Mouse (Mus musculus) ES-Bruce4 (cell line): Measurements from ENCODE around the gene Gng11. TPM values are rescaled to one million over a fixed set of nuclear protein-coding genes. Genes with fewer than 3 reads are reported as not detected.

Experiments
- H3K27ac ChIP-seq: 2 replicates; pipeline ENCODE4 v1.5.1; 2012; ENCODE audit warnings: low read length, inconsistent platforms; ENCODE audit not compliant: insufficient read depth
- H3K27me3 ChIP-seq: 2 replicates; pipeline ENCODE4 v1.6.1; 2012; ENCODE audit warnings: mild to moderate bottlenecking, low read length, inconsistent platforms; ENCODE audit not compliant: control insufficient read depth, poor library complexity, insufficient read depth, severe bottlenecking
- H3K36me3 ChIP-seq: 2 replicates; pipeline ENCODE4 v1.6.1; 2012; ENCODE audit warnings: inconsistent platforms, mild to moderate bottlenecking, low read length, moderate library complexity; ENCODE audit not compliant: control insufficient read depth, poor library complexity, insufficient read depth, severe bottlenecking
- H3K4me1 ChIP-seq: one replicate; pipeline ENCODE4 v1.8.1; 2011; ENCODE audit warnings: low read length; ENCODE audit not compliant: control insufficient read depth, insufficient read depth
- H3K4me3 ChIP-seq: 2 replicates; pipeline ENCODE4 v1.5.1; 2011; ENCODE audit warnings: low read depth, mild to moderate bottlenecking, low read length
- H3K9ac ChIP-seq: 2 replicates; pipeline ENCODE4 v1.6.1; 2012; ENCODE audit warnings: low read depth, mild to moderate bottlenecking, inconsistent platforms; ENCODE audit not compliant: poor library complexity, severe bottlenecking
- H3K9me3 ChIP-seq: replicated peaks from 2 replicates; pipeline ENCODE4 v1.6.1; 2012; ENCODE audit warnings: mild to moderate bottlenecking, low read length, inconsistent platforms; ENCODE audit not compliant: control insufficient read depth, poor library complexity, insufficient read depth, severe bottlenecking
- CTCF ChIP-seq: IDR thresholded peaks from one replicate; pipeline ENCODE4 v1.8.1; 2011; ENCODE audit warnings: low read depth, low read length
- EP300 ChIP-seq: IDR thresholded peaks from 2 replicates; pipeline ENCODE4 v1.6.1; 2011; ENCODE audit warnings: low read depth, low read length; ENCODE audit not compliant: insufficient read depth
- POLR2A ChIP-seq: IDR thresholded peaks from one replicate; pipeline ENCODE4 v1.8.1; 2011; ENCODE audit warnings: low read length; ENCODE audit not compliant: insufficient read depth
- polyA plus RNA-seq: library from polyadenylated mRNA; stranded (reverse); fragments of >200 nt; gene quantifications from 2 replicates; pipeline ENCODE4 v1.2.4, GENCODE M21; 2011; ENCODE audit warnings: low read depth; ENCODE audit not compliant: missing spikeins, insufficient read depth, insufficient read length

Gene Gng11
- polyA plus RNA-seq, 1 experiment: not detected

DNA sequence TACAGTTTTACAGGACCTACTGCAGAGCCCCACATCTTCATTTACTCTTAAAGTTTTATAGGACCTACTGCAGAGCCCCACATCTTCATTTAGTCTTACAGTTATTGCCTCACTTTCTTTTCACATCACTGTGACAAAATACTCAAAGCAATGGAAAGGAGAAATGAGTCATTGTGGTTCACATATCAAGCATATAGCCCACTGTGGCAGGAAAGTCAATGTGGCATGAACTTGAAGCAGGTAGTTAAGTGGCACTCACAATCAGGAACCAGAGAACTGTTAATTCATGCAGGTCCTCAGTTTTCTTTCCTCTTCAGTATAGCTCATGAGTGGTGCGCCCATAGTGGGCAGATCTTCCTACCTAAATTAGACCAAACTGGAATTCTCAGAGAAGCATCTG lies 43.5 kb downstream of the Gng11 start:
- no peaks in the 10 kb centered on the region for H3K4me1 ChIP-seq
- no peaks in the 10 kb centered on the region for H3K36me3 ChIP-seq
- TF ChIP-seq EP300 (no peak), POLR2A (no peak), CTCF (no peak)

GRCm38 (mm10) chr6:4052843-4053242 lies 49.1 kb downstream of the Gng11 start:
- Histone ChIP-seq H3K4me1 (no peaks in the 10 kb centered on the region), H3K4me3 (no peak overlapping the region), H3K27ac (no peak overlapping the region), H3K9ac (no peak overlapping the region), H3K9me3 (no peaks in the 10 kb centered on the region), H3K27me3 (no peaks in the 10 kb centered on the region), H3K36me3 (no peaks in the 10 kb centered on the region)
- no peak for TF ChIP-seq EP300
- TF ChIP-seq CTCF: no peak
- no peak for TF ChIP-seq POLR2A

More for the DNA sequence above, 43.5 kb downstream of the Gng11 start:
- no peak overlapping the region for H3K27ac ChIP-seq
- no peak overlapping the region for H3K9ac ChIP-seq
- no peaks in the 10 kb centered on the region for H3K9me3 ChIP-seq
- no peak overlapping the region for H3K4me3 ChIP-seq
- H3K27me3 ChIP-seq: no peaks in the 10 kb centered on the region

DNA sequence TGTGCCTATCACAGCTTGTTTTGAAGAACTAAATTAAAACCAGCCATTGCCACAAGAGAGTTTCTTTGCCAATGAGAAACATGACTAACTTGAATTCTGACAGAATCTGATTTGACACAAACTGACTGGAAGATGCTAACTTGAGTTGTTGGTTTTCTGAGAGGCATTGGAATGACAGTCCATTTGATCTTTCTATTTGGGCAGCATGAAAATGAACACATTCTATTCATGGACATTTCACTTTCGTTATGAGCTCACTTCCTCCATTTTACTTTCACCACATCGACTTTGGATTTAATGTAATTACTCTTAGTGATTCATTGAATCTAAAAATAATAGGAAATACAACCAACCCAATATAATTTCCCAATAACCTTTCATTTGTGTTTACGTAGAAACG lies 50.7 kb downstream of the Gng11 start:
- no peak overlapping the region for H3K9ac ChIP-seq
- H3K9me3 ChIP-seq: no peaks in the 10 kb centered on the region
- no peak overlapping the region for H3K27ac ChIP-seq
- no peaks in the 10 kb centered on the region for H3K4me1 ChIP-seq
- H3K27me3 ChIP-seq: no peaks in the 10 kb centered on the region
- H3K4me3 ChIP-seq: no peak overlapping the region
- H3K36me3 ChIP-seq: no peaks in the 10 kb centered on the region
- TF ChIP-seq POLR2A (no peak), EP300 (no peak), CTCF (no peak)

Other genes starting within 250 kb of the Gng11 start
- 0.18 and 0.28 TPM in 2 replicates for gene Calcr, start 239.2 kb upstream of the Gng11 start, polyA plus RNA-seq
- gene Tfpi2, start 15.0 kb upstream of the Gng11 start, polyA plus RNA-seq: not detected in 2 replicates
- 0.57 and 0.76 TPM in 2 replicates for gene Gngt1, start 10.1 kb upstream of the Gng11 start, polyA plus RNA-seq
- 64.4 and 65.7 TPM in 2 replicates for gene Bet1, start 83.1 kb downstream of the Gng11 start, polyA plus RNA-seq